Mouse (Mus musculus): ENCODE results near the gene Ndufaf4.
"Not testable (repeated sequence)": the region's sequence is repeated elsewhere in the genome, so short reads cannot be mapped to it uniquely, and the experiment has no call there.

DNA sequence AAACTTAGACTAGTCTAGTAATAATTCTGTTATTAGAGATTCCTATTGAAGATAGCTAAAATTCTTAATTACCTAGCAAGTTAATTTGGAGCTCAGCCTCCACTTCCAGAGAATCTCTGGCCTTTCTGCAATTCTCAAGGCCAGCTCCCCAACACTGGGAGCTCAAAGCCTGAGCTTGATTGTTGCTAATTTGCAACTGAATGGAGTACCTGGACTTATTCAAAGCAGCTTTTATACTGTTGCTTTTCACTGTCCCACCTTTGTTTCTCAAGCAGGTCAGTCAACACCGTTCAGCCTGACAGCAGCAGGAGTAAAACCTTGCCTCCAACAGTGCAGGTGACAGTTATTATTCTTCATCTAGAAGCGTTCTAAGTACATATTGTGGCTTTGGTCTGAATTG lies 5.6 kb upstream of the Ndufaf4 start:
- not testable (repeated sequence) for TF ChIP-seq POLR2A (IDR thresholded peaks at IDR 0.05; ENCODE audit: control insufficient read depth, low read depth, low read length); CTCF (IDR thresholded peaks at IDR 0.05; ENCODE audit: control insufficient read depth, insufficient read depth, insufficient replicate concordance, low read depth, low read length)

All from testis, adult 2 months (tissue).